Mouse (Mus musculus) megakaryocyte progenitor cell, adult 5-6 weeks (primary cell): Measurements from ENCODE around the gene Adad1. TPM values are rescaled to one million over a fixed set of nuclear protein-coding genes. Genes with fewer than 3 reads are reported as not detected.

Experiments used
- ATAC-seq: replicated peaks from 2 replicates; pipeline ENCODE4 v1.8.0; 2016; ENCODE audit warnings: mild to moderate bottlenecking, moderate TSS enrichment, inconsistent platforms; ENCODE audit not compliant: poor library complexity
- total RNA-seq, 2 experiments: library from RNA; stranded (forward) in 1 of 2; stranded (reverse) in 1 of 2; fragments of 157-497, 149-512 nt in 1 of 2; fragments of 200-1000 nt in 1 of 2; gene quantifications; 2 replicates each; pipeline versions ENCODE4 v1.2.3 to v1.2.4; 2015 to 2017

Gene Adad1
- total RNA-seq, 2 experiments from 2014 or later, result not detected

DNA sequence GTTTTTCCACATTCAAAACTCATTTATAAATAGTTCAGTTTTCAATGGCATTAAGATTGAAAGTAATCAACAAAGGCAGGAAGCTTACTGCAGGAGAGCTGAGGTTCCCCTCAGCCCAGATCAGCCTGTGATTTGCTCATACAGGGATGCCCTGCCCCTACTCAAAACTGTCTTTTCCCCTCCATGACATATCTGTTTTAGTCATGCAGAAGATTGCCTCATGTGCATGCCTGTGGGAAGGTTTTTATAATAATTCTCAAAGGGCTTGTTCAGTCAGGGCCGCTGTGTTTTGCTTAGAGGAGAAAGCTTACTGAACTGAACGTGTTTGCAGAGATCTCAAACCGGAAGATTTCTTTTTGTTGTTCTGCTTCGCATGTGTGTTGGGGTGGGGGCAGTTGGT lies 97.8 kb downstream of the Adad1 start:
- no peak for ATAC-seq

DNA sequence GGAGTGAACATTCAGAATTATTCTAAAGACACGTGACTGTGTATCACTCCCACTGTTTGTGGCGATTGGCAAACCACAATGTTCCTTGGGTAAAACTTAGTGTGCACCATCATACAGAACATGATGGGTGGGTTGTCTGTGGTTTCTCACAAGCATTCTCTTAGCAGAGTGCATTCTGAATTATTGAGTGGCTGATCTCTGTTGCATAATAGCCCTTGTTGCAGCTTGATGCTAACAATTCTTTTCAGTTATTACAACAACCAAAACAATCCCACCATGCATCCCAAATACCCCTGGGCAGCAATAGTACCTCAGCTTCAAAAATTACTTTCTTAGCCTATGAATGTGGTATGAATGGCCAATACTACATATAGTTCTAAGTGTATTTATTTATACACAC lies 106.0 kb downstream of the Adad1 start:
- no peak for ATAC-seq

Other genes starting within 250 kb of the Adad1 start
- gene 4932438A13Rik, start 200.4 kb upstream of the Adad1 start, total RNA-seq (2015), result 70.3 and 90.5 TPM in 2 replicates
- gene 4932438A13Rik, start 200.4 kb upstream of the Adad1 start, total RNA-seq (2017), result 29.4 and 49.4 TPM in 2 replicates
- 0.17 and 0.81 TPM in 2 replicates for gene Il2, start 62.4 kb downstream of the Adad1 start, total RNA-seq (2015)
- 0.12 TPM in 1 of 2 replicates, not detected in the other for gene Il2, start 62.4 kb downstream of the Adad1 start, total RNA-seq (2017)
- gene Il21, start 169.1 kb downstream of the Adad1 start, total RNA-seq (2015), result not detected in 2 replicates
- gene Il21, start 169.1 kb downstream of the Adad1 start, total RNA-seq (2017), result not detected in 2 replicates
- 3.4 and 6.0 TPM in 2 replicates for gene Bbs12, start 249.0 kb downstream of the Adad1 start, total RNA-seq (2015)
- 6.6 TPM in 2 replicates for gene Bbs12, start 249.0 kb downstream of the Adad1 start, total RNA-seq (2017)
- 3.8 and 5.2 TPM in 2 replicates for gene Cetn4, start 249.2 kb downstream of the Adad1 start, total RNA-seq (2015)
- gene Cetn4, start 249.2 kb downstream of the Adad1 start, total RNA-seq (2017), result 0.62 and 4.2 TPM in 2 replicates